Mouse (Mus musculus): ENCODE results near the gene Ccdc130. TPM values are rescaled to one million over a fixed set of nuclear protein-coding genes. Genes with fewer than 3 reads are reported as not detected.

Ccdc130 gene
- polyA plus RNA-seq, 1 experiment = 27.9 TPM

GRCm38 (mm10) chr8:84235746-84236409 is 34.3 kb downstream of the Ccdc130 start:
- no peak for TF ChIP-seq CTCF (IDR thresholded peaks at IDR 0.05; ENCODE audit: control insufficient read depth, insufficient read depth, low read length)
- TF ChIP-seq POLR2A (IDR thresholded peaks at IDR 0.05; ENCODE audit: borderline replicate concordance, control insufficient read depth, low read depth, low read length) = no peak
- Histone ChIP-seq H3K27ac (ENCODE audit: control insufficient read depth, insufficient read depth, low read depth, low read length, poor library complexity) (no peak overlapping the region), H3K4me3 (replicated peaks; ENCODE audit: control insufficient read depth, low read depth, low read length) (peak overlapping the region; percentile 82), H3K4me1 (ENCODE audit: control insufficient read depth, insufficient read depth, low read length) (peaks cover 3% of the 10 kb centered on the region; the same call in 1 of the 2 replicates)
- WGBS = 7% methylated on average over 10 of the region's 10 CpGs

GRCm38 (mm10) chr8:84233055-84233454 is 37.1 kb downstream of the Ccdc130 start:
- H3K27ac ChIP-seq (ENCODE audit: control insufficient read depth, insufficient read depth, low read depth, low read length, poor library complexity) = peak overlapping the region; percentile 11; the same call in 1 of the 2 replicates
- WGBS = 37% methylated on average over 2 of the region's 2 CpGs
- H3K4me3 ChIP-seq (replicated peaks; ENCODE audit: control insufficient read depth, low read depth, low read length) = no peak overlapping the region
- TF ChIP-seq CTCF (IDR thresholded peaks at IDR 0.05; ENCODE audit: control insufficient read depth, insufficient read depth, low read length) = no peak
- no peak for TF ChIP-seq POLR2A (IDR thresholded peaks at IDR 0.05; ENCODE audit: borderline replicate concordance, control insufficient read depth, low read depth, low read length)
- peaks cover 3% of the 10 kb centered on the region; the same call in 1 of the 2 replicates for H3K4me1 ChIP-seq (ENCODE audit: control insufficient read depth, insufficient read depth, low read length)

GRCm38 (mm10) chr8:84230735-84231134 is 39.4 kb downstream of the Ccdc130 start:
- Histone ChIP-seq H3K4me3 (replicated peaks; ENCODE audit: control insufficient read depth, low read depth, low read length) (no peak overlapping the region), H3K4me1 (ENCODE audit: control insufficient read depth, insufficient read depth, low read length) (no peaks in the 10 kb centered on the region), H3K27ac (ENCODE audit: control insufficient read depth, insufficient read depth, low read depth, low read length, poor library complexity) (no peak overlapping the region)
- 73% methylated on average over 17 of the region's 17 CpGs for WGBS
- TF ChIP-seq POLR2A (IDR thresholded peaks at IDR 0.05; ENCODE audit: borderline replicate concordance, control insufficient read depth, low read depth, low read length) = no peak
- peak; percentile 41; the same call in 1 of the 2 replicates for TF ChIP-seq CTCF (IDR thresholded peaks at IDR 0.05; ENCODE audit: control insufficient read depth, insufficient read depth, low read length)

- WGBS = 79% methylated on average over 21 of the region's 21 CpGs
- Histone ChIP-seq H3K27ac (ENCODE audit: control insufficient read depth, insufficient read depth, low read depth, low read length, poor library complexity) (no peak overlapping the region), H3K4me3 (replicated peaks; ENCODE audit: control insufficient read depth, low read depth, low read length) (no peak overlapping the region), H3K4me1 (ENCODE audit: control insufficient read depth, insufficient read depth, low read length) (peaks cover 3% of the 10 kb centered on the region; the same call in 1 of the 2 replicates)
- no peak for TF ChIP-seq POLR2A (IDR thresholded peaks at IDR 0.05; ENCODE audit: borderline replicate concordance, control insufficient read depth, low read depth, low read length)
- no peak for TF ChIP-seq CTCF (IDR thresholded peaks at IDR 0.05; ENCODE audit: control insufficient read depth, insufficient read depth, low read length)
These were observed 46.7 kb downstream of the Ccdc130 start for GRCm38 (mm10) chr8:84223322-84224029.

GRCm38 (mm10) chr8:84222566-84223165 is 47.5 kb downstream of the Ccdc130 start:
- WGBS = 23% methylated on average over 9 of the region's 9 CpGs
- no peak for TF ChIP-seq CTCF (IDR thresholded peaks at IDR 0.05; ENCODE audit: control insufficient read depth, insufficient read depth, low read length)
- peak; percentile 43; the same call in 1 of the 2 replicates for TF ChIP-seq POLR2A (IDR thresholded peaks at IDR 0.05; ENCODE audit: borderline replicate concordance, control insufficient read depth, low read depth, low read length)

GRCm38 (mm10) chr8:84220105-84220504 is 50.1 kb downstream of the Ccdc130 start:
- WGBS = 18% methylated on average over 7 of the region's 7 CpGs
- Histone ChIP-seq H3K4me1 (ENCODE audit: control insufficient read depth, insufficient read depth, low read length) (peaks cover 3% of the 10 kb centered on the region), H3K4me3 (replicated peaks; ENCODE audit: control insufficient read depth, low read depth, low read length) (no peak overlapping the region), H3K27ac (ENCODE audit: control insufficient read depth, insufficient read depth, low read depth, low read length, poor library complexity) (peak overlapping the region; percentile 18)
- TF ChIP-seq CTCF (IDR thresholded peaks at IDR 0.05; ENCODE audit: control insufficient read depth, insufficient read depth, low read length) = no peak
- no peak for TF ChIP-seq POLR2A (IDR thresholded peaks at IDR 0.05; ENCODE audit: borderline replicate concordance, control insufficient read depth, low read depth, low read length)

More at GRCm38 (mm10) chr8:84222566-84223165, 47.5 kb downstream of the Ccdc130 start:
- Histone ChIP-seq H3K27ac (ENCODE audit: control insufficient read depth, insufficient read depth, low read depth, low read length, poor library complexity) (peak overlapping the region; percentile 81), H3K4me1 (ENCODE audit: control insufficient read depth, insufficient read depth, low read length) (peaks cover 3% of the 10 kb centered on the region), H3K4me3 (replicated peaks; ENCODE audit: control insufficient read depth, low read depth, low read length) (no peak overlapping the region)

GRCm38 (mm10) chr8:84218143-84218542 is 52.0 kb downstream of the Ccdc130 start:
- H3K4me1 ChIP-seq (ENCODE audit: control insufficient read depth, insufficient read depth, low read length) = peaks cover 3% of the 10 kb centered on the region
- no peak for TF ChIP-seq POLR2A (IDR thresholded peaks at IDR 0.05; ENCODE audit: borderline replicate concordance, control insufficient read depth, low read depth, low read length)
- TF ChIP-seq CTCF (IDR thresholded peaks at IDR 0.05; ENCODE audit: control insufficient read depth, insufficient read depth, low read length) = no peak
- 81% methylated on average over 5 of the region's 5 CpGs for WGBS
- H3K4me3 ChIP-seq (replicated peaks; ENCODE audit: control insufficient read depth, low read depth, low read length) = no peak overlapping the region
- H3K27ac ChIP-seq (ENCODE audit: control insufficient read depth, insufficient read depth, low read depth, low read length, poor library complexity) = peak overlapping the region; percentile 50

- no peak overlapping the region for H3K4me3 ChIP-seq (replicated peaks; ENCODE audit: control insufficient read depth, low read depth, low read length)
- 92% methylated on average over 11 of the region's 11 CpGs for WGBS
- H3K27ac ChIP-seq (ENCODE audit: control insufficient read depth, insufficient read depth, low read depth, low read length, poor library complexity) = no peak overlapping the region
- TF ChIP-seq CTCF (IDR thresholded peaks at IDR 0.05; ENCODE audit: control insufficient read depth, insufficient read depth, low read length) = no peak
- no peak for TF ChIP-seq POLR2A (IDR thresholded peaks at IDR 0.05; ENCODE audit: borderline replicate concordance, control insufficient read depth, low read depth, low read length)
- peaks cover 3% of the 10 kb centered on the region for H3K4me1 ChIP-seq (ENCODE audit: control insufficient read depth, insufficient read depth, low read length)
These were observed 53.0 kb downstream of the Ccdc130 start for GRCm38 (mm10) chr8:84217206-84217605.

Measured in bone marrow, adult 2 months (tissue).